Mouse (Mus musculus) heart, embryonic 16.5 days (tissue): ENCODE data around the gene Gm3106. TPM values are rescaled to one million over a fixed set of nuclear protein-coding genes. Genes with fewer than 3 reads are reported as not detected.
"Not testable (repeated sequence)": the region's sequence is repeated elsewhere in the genome, so short reads cannot be mapped to it uniquely, and the experiment has no call there.

Source experiments
- ATAC-seq: fragments of 200-750 bp; cut with Nextera tagmentation; replicated peaks from 2 replicates; pipeline ENCODE4 v1.8.0; 2017; ENCODE audit warnings: moderate number of reproducible peaks; ENCODE audit not compliant: insufficient read depth, low FRiP score; ENCODE audit errors: extremely low read depth
- H3K27ac ChIP-seq: fragments of 300-500 bp; sonication (generic); 2 replicates; pipeline ENCODE4 v1.5.1; 2014; ENCODE audit warnings: mild to moderate bottlenecking, low read length, control low read depth, moderate library complexity
- H3K27me3 ChIP-seq: fragments of 300-500 bp; sonication (generic); 2 replicates; pipeline ENCODE4 v1.6.1; 2014; ENCODE audit warnings: low read length, mixed read lengths; ENCODE audit not compliant: control insufficient read depth, insufficient read depth
- H3K36me3 ChIP-seq: fragments of 300-500 bp; sonication (generic); 2 replicates; pipeline ENCODE4 v1.6.1; 2014; ENCODE audit not compliant: control insufficient read depth, insufficient read depth
- H3K4me1 ChIP-seq: fragments of 300-500 bp; sonication (generic); 2 replicates; pipeline ENCODE4 v1.6.1; 2014; ENCODE audit warnings: low read length, mixed read lengths; ENCODE audit not compliant: control insufficient read depth, insufficient read depth
- H3K4me2 ChIP-seq: fragments of 300-500 bp; sonication (generic); 2 replicates; pipeline ENCODE4 v1.6.1; 2014; ENCODE audit warnings: low read depth, mild to moderate bottlenecking, control low read depth, low read length
- H3K4me3 ChIP-seq: fragments of 300-500 bp; sonication (generic); 2 replicates; pipeline ENCODE4 v1.5.1; 2014; ENCODE audit warnings: mild to moderate bottlenecking, control low read depth, low read length
- H3K9ac ChIP-seq: fragments of 300-500 bp; sonication (generic); 2 replicates; pipeline ENCODE4 v1.6.1; 2014; ENCODE audit warnings: low read length, control low read depth
- H3K9me3 ChIP-seq: fragments of 300-500 bp; sonication (generic); replicated peaks from 2 replicates; pipeline ENCODE4 v1.6.1; 2016; ENCODE audit warnings: low read length; ENCODE audit not compliant: control insufficient read depth
- WGBS: fragments of 180-500 bp; shearing (Covaris S2); extraction: QIAGEN DNeasy Blood & Tissue Kit; methylation state at CpG from one replicate; pipeline ENCODE4 v1.1.7; 2014; 5-methylcytosine and 5-hydroxymethylcytosine counted together
- polyA plus RNA-seq: library from polyadenylated mRNA; unstranded; fragments of >200 nt; fragmentation: Nextera tagmentation; extraction: Ambion mirVana; gene quantifications from 2 replicates; pipeline ENCODE4 v1.2.1, GENCODE M21; 2015

Gm3106 gene
- polyA plus RNA-seq = not detected in 2 replicates

DNA sequence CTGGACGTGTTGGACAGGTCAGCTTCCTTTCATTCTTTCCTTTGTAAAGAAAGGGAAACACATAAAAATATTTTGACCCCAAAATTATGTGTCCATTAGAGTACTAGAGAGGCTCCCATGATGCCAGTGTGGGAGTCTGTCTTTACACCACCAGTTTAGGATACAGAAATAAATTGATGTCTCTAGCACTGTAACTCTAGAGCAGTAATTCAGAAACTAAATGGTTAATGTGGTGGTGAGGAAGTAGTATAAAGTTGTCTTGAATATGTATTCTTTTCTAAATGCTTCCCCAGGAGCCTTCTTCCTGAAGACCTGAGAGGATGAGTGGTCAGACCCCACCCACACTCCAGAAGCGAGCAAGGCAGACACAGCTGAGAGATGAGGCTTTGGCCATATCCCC, at the start of gene Gm3106:
TSS of gene Gm3106 (plus strand) at position 301 of the 400 bp plus-strand sequence.
- not testable (repeated sequence) for H3K9ac ChIP-seq, H3K4me2 ChIP-seq, H3K27ac ChIP-seq, H3K36me3 ChIP-seq, H3K4me1 ChIP-seq, H3K9me3 ChIP-seq, H3K27me3 ChIP-seq, ATAC-seq, H3K4me3 ChIP-seq
- no CpG with 5 or more reads among the region's 2 CpGs for WGBS

Other genes starting within 250 kb of the Gm3106 start
- gene BC061212, start 147.5 kb upstream of the Gm3106 start, polyA plus RNA-seq = not detected in 2 replicates
- gene Gm6351, start 141.6 kb upstream of the Gm3106 start, polyA plus RNA-seq = not detected in 2 replicates
- not detected in 2 replicates for gene A430089I19Rik, start 88.8 kb downstream of the Gm3106 start, polyA plus RNA-seq
- gene Gm6502, start 96.4 kb downstream of the Gm3106 start, polyA plus RNA-seq = not detected in 2 replicates
- not detected in 2 replicates for gene AA792892, start 121.7 kb downstream of the Gm3106 start, polyA plus RNA-seq
- gene Gm7682, start 227.8 kb downstream of the Gm3106 start, polyA plus RNA-seq = not detected in 2 replicates